Mouse (Mus musculus): ENCODE results near the gene 4933406M09Rik. TPM values are rescaled to one million over a fixed set of nuclear protein-coding genes. Genes with fewer than 3 reads are reported as not detected.

4933406M09Rik gene
- not detected in 2 replicates for polyA plus RNA-seq (2016; fragmentation: Nextera tagmentation; extraction: Ambion mirVana)

GRCm38 (mm10) chr1:134385666-134386065 lies at the start of gene 4933406M09Rik:
Gene 4933406M09Rik (plus strand): TSS chr1:134385940.
- no peak within 1 kb of the TSS for H3K9ac ChIP-seq
- 72% methylated on average over 1 of the region's 1 CpGs for WGBS (ENCODE audit: insufficient replicate concordance)
- H3K4me1 ChIP-seq, result no peaks in the 10 kb centered on the region
- 0 out of 2 replicates have a peak, but pooled peaks cover 4% of the 10 kb centered on the region for H3K9me3 ChIP-seq (replicated peaks)
- ATAC-seq, result no peak
- no peak within 1 kb of the TSS for H3K4me2 ChIP-seq
- H3K36me3 ChIP-seq, result no peaks in the 10 kb centered on the region
- no peak within 1 kb of the TSS for H3K27ac ChIP-seq
- peaks cover 25% of the 10 kb centered on the region for H3K27me3 ChIP-seq (replicated peaks)
- no peak within 1 kb of the TSS for H3K4me3 ChIP-seq

- Histone ChIP-seq H3K9me3 (replicated peaks) (no peaks in the 10 kb centered on the region), H3K4me1 (peaks cover 40% of the 10 kb centered on the region), H3K4me3 (no peak overlapping the region), H3K27me3 (replicated peaks) (peaks cover 18% of the 10 kb centered on the region; the same call in 1 of the 2 replicates), H3K4me2 (no peak overlapping the region), H3K9ac (no peak overlapping the region), H3K36me3 (no peaks in the 10 kb centered on the region), H3K27ac (no peak overlapping the region)
- WGBS (ENCODE audit: insufficient replicate concordance), result 67% methylated on average over 11 of the region's 11 CpGs
- no peak for ATAC-seq
Measured at GRCm38 (mm10) chr1:134336958-134337710, 48.6 kb upstream of the 4933406M09Rik start.

- Histone ChIP-seq H3K27me3 (replicated peaks) (peaks cover 29% of the 10 kb centered on the region), H3K9me3 (replicated peaks) (no peaks in the 10 kb centered on the region), H3K27ac (no peak overlapping the region), H3K36me3 (no peaks in the 10 kb centered on the region), H3K9ac (no peak overlapping the region), H3K4me3 (no peak overlapping the region), H3K4me1 (peaks cover 29% of the 10 kb centered on the region), H3K4me2 (no peak overlapping the region)
- no peak for ATAC-seq
- WGBS (ENCODE audit: insufficient replicate concordance), result 89% methylated on average over 7 of the region's 7 CpGs
Measured at GRCm38 (mm10) chr1:134339162-134339561, 46.6 kb upstream of the 4933406M09Rik start.

- no peaks in the 10 kb centered on the region for H3K9me3 ChIP-seq (replicated peaks)
- H3K36me3 ChIP-seq, result no peaks in the 10 kb centered on the region
- WGBS (ENCODE audit: insufficient replicate concordance), result 78% methylated on average over 18 of the region's 18 CpGs
- ATAC-seq, result no peak
- no peak overlapping the region for H3K9ac ChIP-seq
- no peak overlapping the region for H3K4me3 ChIP-seq
- H3K4me1 ChIP-seq, result peaks cover 29% of the 10 kb centered on the region
- no peak overlapping the region for H3K27ac ChIP-seq
- H3K4me2 ChIP-seq, result no peak overlapping the region
- peaks cover 32% of the 10 kb centered on the region for H3K27me3 ChIP-seq (replicated peaks)
Measured at GRCm38 (mm10) chr1:134339757-134340619, 45.8 kb upstream of the 4933406M09Rik start.

- Histone ChIP-seq H3K27me3 (replicated peaks) (peaks cover 22% of the 10 kb centered on the region), H3K27ac (no peak overlapping the region), H3K9ac (no peak overlapping the region), H3K4me3 (no peak overlapping the region), H3K4me2 (no peak overlapping the region), H3K9me3 (replicated peaks) (no peaks in the 10 kb centered on the region), H3K36me3 (peaks cover 14% of the 10 kb centered on the region), H3K4me1 (peaks cover 16% of the 10 kb centered on the region)
- 67% methylated on average over 5 of the region's 5 CpGs for WGBS (ENCODE audit: insufficient replicate concordance)
- no peak for ATAC-seq
Measured at GRCm38 (mm10) chr1:134341641-134342277, 44.0 kb upstream of the 4933406M09Rik start.

GRCm38 (mm10) chr1:134342278-134342664 lies 43.5 kb upstream of the 4933406M09Rik start:
- H3K36me3 ChIP-seq, result peaks cover 18% of the 10 kb centered on the region
- H3K9me3 ChIP-seq (replicated peaks), result no peaks in the 10 kb centered on the region
- 58% methylated on average over 2 of the region's 2 CpGs for WGBS (ENCODE audit: insufficient replicate concordance)
- H3K27me3 ChIP-seq (replicated peaks), result peaks cover 22% of the 10 kb centered on the region
- ATAC-seq, result no peak
- H3K4me1 ChIP-seq, result peaks cover 16% of the 10 kb centered on the region
- H3K9ac ChIP-seq, result no peak overlapping the region
- no peak overlapping the region for H3K4me3 ChIP-seq
- H3K27ac ChIP-seq, result no peak overlapping the region
- no peak overlapping the region for H3K4me2 ChIP-seq

- H3K27me3 ChIP-seq (replicated peaks), result peaks cover 22% of the 10 kb centered on the region
- H3K27ac ChIP-seq, result no peak overlapping the region
- 71% methylated on average over 8 of the region's 8 CpGs for WGBS (ENCODE audit: insufficient replicate concordance)
- no peak overlapping the region for H3K9ac ChIP-seq
- no peak overlapping the region for H3K4me2 ChIP-seq
- H3K4me1 ChIP-seq, result peaks cover 16% of the 10 kb centered on the region
- no peak for ATAC-seq
- H3K9me3 ChIP-seq (replicated peaks), result no peaks in the 10 kb centered on the region
- no peak overlapping the region for H3K4me3 ChIP-seq
- peaks cover 24% of the 10 kb centered on the region for H3K36me3 ChIP-seq
Measured at GRCm38 (mm10) chr1:134342781-134343310, 42.9 kb upstream of the 4933406M09Rik start.

- Histone ChIP-seq H3K27me3 (replicated peaks) (peaks cover 22% of the 10 kb centered on the region), H3K4me2 (peak overlapping the region; percentile 74), H3K27ac (no peak overlapping the region), H3K36me3 (peaks cover 26% of the 10 kb centered on the region), H3K4me1 (peaks cover 16% of the 10 kb centered on the region), H3K4me3 (peak overlapping the region; percentile 48; the same call in 1 of the 2 replicates), H3K9ac (no peak overlapping the region), H3K9me3 (replicated peaks) (no peaks in the 10 kb centered on the region)
- 9% methylated on average over 2 of the region's 2 CpGs for WGBS (ENCODE audit: insufficient replicate concordance)
- no peak for ATAC-seq
Measured at GRCm38 (mm10) chr1:134343567-134343966, 42.2 kb upstream of the 4933406M09Rik start.

- Histone ChIP-seq H3K27ac (no peak overlapping the region), H3K4me3 (peak overlapping the region; percentile 48), H3K27me3 (replicated peaks) (peaks cover 22% of the 10 kb centered on the region), H3K36me3 (peaks cover 31% of the 10 kb centered on the region), H3K4me1 (peaks cover 16% of the 10 kb centered on the region), H3K9ac (peak overlapping the region; percentile 62), H3K4me2 (peak overlapping the region; percentile 74), H3K9me3 (replicated peaks) (no peaks in the 10 kb centered on the region)
- ATAC-seq, result peak; percentile 94
- 3% methylated on average over 53 of the region's 54 CpGs for WGBS (ENCODE audit: insufficient replicate concordance)
Measured at GRCm38 (mm10) chr1:134344005-134344950, 41.5 kb upstream of the 4933406M09Rik start.

GRCm38 (mm10) chr1:134345075-134345474 lies 40.7 kb upstream of the 4933406M09Rik start:
- peak overlapping the region; percentile 74 for H3K4me2 ChIP-seq
- peak overlapping the region; percentile 48 for H3K4me3 ChIP-seq
- no peaks in the 10 kb centered on the region for H3K9me3 ChIP-seq (replicated peaks)
- peaks cover 16% of the 10 kb centered on the region for H3K4me1 ChIP-seq
- ATAC-seq, result no peak
- H3K9ac ChIP-seq, result no peak overlapping the region
- WGBS (ENCODE audit: insufficient replicate concordance), result 76% methylated on average over 4 of the region's 4 CpGs
- H3K27me3 ChIP-seq (replicated peaks), result peaks cover 22% of the 10 kb centered on the region
- peaks cover 39% of the 10 kb centered on the region for H3K36me3 ChIP-seq
- no peak overlapping the region for H3K27ac ChIP-seq

GRCm38 (mm10) chr1:134347791-134348190 lies 37.9 kb upstream of the 4933406M09Rik start:
- H3K36me3 ChIP-seq, result peaks cover 66% of the 10 kb centered on the region
- H3K4me3 ChIP-seq, result no peak overlapping the region
- no peak for ATAC-seq
- H3K9ac ChIP-seq, result no peak overlapping the region
- H3K4me2 ChIP-seq, result no peak overlapping the region
- H3K4me1 ChIP-seq, result peaks cover 16% of the 10 kb centered on the region
- 88% methylated on average over 9 of the region's 9 CpGs for WGBS (ENCODE audit: insufficient replicate concordance)
- H3K27ac ChIP-seq, result no peak overlapping the region
- H3K9me3 ChIP-seq (replicated peaks), result no peaks in the 10 kb centered on the region
- H3K27me3 ChIP-seq (replicated peaks), result peaks cover 13% of the 10 kb centered on the region

Measured in liver, embryonic 12.5 days (tissue).